Mouse (Mus musculus) ES-E14 (cell line): ENCODE results near the gene Ptpre. TPM values are rescaled to one million over a fixed set of nuclear protein-coding genes. Genes with fewer than 3 reads are reported as not detected.

Experiments used
- DNase-seq: peaks from one replicate; pipeline ENCODE4 v3.0.0-alpha.2; 2013; ENCODE audit warnings: low read depth, low spot score
- H3K27ac ChIP-seq: 2 replicates; pipeline ENCODE4 v1.5.1; 2012; ENCODE audit warnings: low read depth, mild to moderate bottlenecking, low read length, moderate library complexity, mixed read lengths; ENCODE audit not compliant: poor library complexity, insufficient read depth, severe bottlenecking
- H3K36me3 ChIP-seq: 2 replicates; pipeline ENCODE4 v1.6.1; 2012; ENCODE audit warnings: mild to moderate bottlenecking, low read length, moderate library complexity, mixed read lengths; ENCODE audit not compliant: control insufficient read depth, poor library complexity, insufficient read depth, severe bottlenecking
- H3K4me1 ChIP-seq, 2 experiments: fragments of 150-350 bp in 1 of 2; sonication (generic) in 1 of 2; 2 replicates each; pipeline ENCODE4 v1.6.1; 2012; ENCODE audit warnings: low read length in 2 of 2, mild to moderate bottlenecking in 1 of 2, mixed read lengths in 1 of 2; ENCODE audit not compliant: control insufficient read depth in 2 of 2, insufficient read depth in 2 of 2, poor library complexity in 1 of 2
- H3K4me3 ChIP-seq, 2 experiments: fragments of 150-350 bp in 1 of 2; sonication (generic) in 1 of 2; 2 replicates each; pipeline ENCODE4 v1.5.1; 2012; ENCODE audit warnings: low read length in 2 of 2, low read depth in 1 of 2, mild to moderate bottlenecking in 1 of 2, mixed read lengths in 1 of 2; ENCODE audit not compliant: insufficient read depth in 1 of 2, poor library complexity in 1 of 2, severe bottlenecking in 1 of 2
- H3K9ac ChIP-seq: 2 replicates; pipeline ENCODE4 v1.6.1; 2012; ENCODE audit warnings: low read depth, mild to moderate bottlenecking, low read length, mixed read lengths; ENCODE audit not compliant: poor library complexity, insufficient read depth, severe bottlenecking
- H3K9me3 ChIP-seq: fragments of 150-350 bp; sonication (generic); 2 replicates; pipeline ENCODE4 v1.6.1; 2012; ENCODE audit warnings: low read depth, mild to moderate bottlenecking, low read length; ENCODE audit not compliant: control insufficient read depth, insufficient read depth
- CHD2 ChIP-seq: IDR thresholded peaks from 2 replicates; pipeline ENCODE4 v1.6.1; 2014; ENCODE audit warnings: mild to moderate bottlenecking, low read depth, low read length, inconsistent platforms
- HCFC1 ChIP-seq: IDR thresholded peaks from 2 replicates; pipeline ENCODE4 v1.6.1; 2012; ENCODE audit warnings: low read length, inconsistent platforms, borderline replicate concordance; ENCODE audit not compliant: insufficient read depth
- MAFK ChIP-seq: IDR thresholded peaks from 2 replicates; pipeline ENCODE4 v1.6.1; 2014; ENCODE audit warnings: mild to moderate bottlenecking, low read depth, low read length, inconsistent platforms; ENCODE audit not compliant: insufficient read depth
- ZC3H11A ChIP-seq: IDR thresholded peaks from 2 replicates; pipeline ENCODE4 v1.6.1; 2012; ENCODE audit warnings: low read depth, mild to moderate bottlenecking, inconsistent platforms, low read length, borderline replicate concordance
- ZNF384 ChIP-seq: IDR thresholded peaks from 2 replicates; pipeline ENCODE4 v1.6.1; 2012; ENCODE audit warnings: low read depth, low read length, inconsistent platforms
- in situ Hi-C, 2 experiments: fragments of 600-800 bp; cut with MboI; formaldehyde crosslinking; loops; one replicate each; pipeline ENCODE4 v1.15.1; 2025; ENCODE audit warnings: low sequenced_read_pairs in 2 of 2, inconsistent platforms in 1 of 2; ENCODE audit not compliant: unreplicated experiment in 2 of 2
- total RNA-seq: library from RNA; depleted of rRNA; stranded (reverse); fragments of 300-350 nt; gene quantifications from 2 replicates; pipeline ENCODE4 v1.2.3, GENCODE M21; 2012

Ptpre gene
- total RNA-seq, 1 experiment: 1.1 TPM

- no peaks in the 10 kb centered on the region for H3K4me1 ChIP-seq
- in situ Hi-C loops: no loop called here
- TF ChIP-seq ZNF384 (no peak), ZC3H11A (no peak), HCFC1 (no peak), CHD2 (no peak), MAFK (no peak)
Observed at GRCm38 (mm10) chr7:135528515-135528914, 8.8 kb upstream of the Ptpre start, which contains the start of gene Clrn3. Gene Clrn3 (minus strand): TSS chr7:135528654.

GRCm38 (mm10) chr7:135529068-135529467 lies 8.2 kb upstream of the Ptpre start:
- Histone ChIP-seq H3K4me1 (no peaks in the 10 kb centered on the region), H3K36me3 (no peaks in the 10 kb centered on the region), H3K4me3 (no peak overlapping the region), H3K9me3 (no peaks in the 10 kb centered on the region), H3K27ac (no peak overlapping the region), H3K9ac (no peak overlapping the region)
- DNase-seq: no peak
- in situ Hi-C loops: no loop called here
- TF ChIP-seq ZC3H11A: no peak

More at GRCm38 (mm10) chr7:135528515-135528914, 8.8 kb upstream of the Ptpre start, which contains the start of gene Clrn3:
- Histone ChIP-seq H3K36me3 (no peaks in the 10 kb centered on the region), H3K9ac (no peak within 1 kb of the TSS), H3K9me3 (no peaks in the 10 kb centered on the region), H3K27ac (no peak within 1 kb of the TSS), H3K4me3 (no peak within 1 kb of the TSS)
- no peak for DNase-seq

- H3K4me1 ChIP-seq: no peaks in the 10 kb centered on the region
- no peaks in the 10 kb centered on the region for H3K36me3 ChIP-seq
- no peak overlapping the region for H3K4me3 ChIP-seq
- in situ Hi-C loops: loop anchor here in 1 of 2 experiments (5.0 kb wide), 1 partner anchor 93 kb away; no protein-coding TSS in a partner anchor
- no peaks in the 10 kb centered on the region for H3K9me3 ChIP-seq
- H3K27ac ChIP-seq: no peak overlapping the region
- no peak for TF ChIP-seq MAFK
- no peak for TF ChIP-seq ZNF384
- TF ChIP-seq ZC3H11A: no peak
- no peak for TF ChIP-seq CHD2
- TF ChIP-seq HCFC1: no peak
- no peak for DNase-seq
- H3K9ac ChIP-seq: no peak overlapping the region
Observed at GRCm38 (mm10) chr7:135534548-135535189, 2.6 kb upstream of the Ptpre start.

- H3K4me1 ChIP-seq: no peaks in the 10 kb centered on the region
- no peak overlapping the region for H3K27ac ChIP-seq
- no peak for DNase-seq
- in situ Hi-C loops: loop anchor here in 1 of 2 experiments (5.0 kb wide), 1 partner anchor 91 kb away; no protein-coding TSS in a partner anchor
- H3K9me3 ChIP-seq: no peaks in the 10 kb centered on the region
- H3K4me3 ChIP-seq: no peak overlapping the region
- TF ChIP-seq ZNF384 (no peak), MAFK (no peak), HCFC1 (no peak), CHD2 (no peak), ZC3H11A (no peak)
- H3K36me3 ChIP-seq: no peaks in the 10 kb centered on the region
- H3K9ac ChIP-seq: no peak overlapping the region
Observed at GRCm38 (mm10) chr7:135535908-135536307, 1.4 kb upstream of the Ptpre start.
